Mouse (Mus musculus) CH12.LX (cell line): ENCODE data around the gene D11Wsu47e. TPM values are rescaled to one million over a fixed set of nuclear protein-coding genes. Genes with fewer than 3 reads are reported as not detected.

Source experiments
- DNase-seq: peaks from one replicate; pipeline ENCODE4 v3.0.0-alpha.2; 2013; ENCODE audit errors: extremely low read depth
- H3K27ac ChIP-seq: 2 replicates; pipeline ENCODE4 v1.5.1; 2012; ENCODE audit warnings: low read depth, mild to moderate bottlenecking, control low read depth, moderate library complexity; ENCODE audit not compliant: insufficient read depth
- H3K27me3 ChIP-seq: replicated peaks from 2 replicates; pipeline ENCODE3; 2012; ENCODE audit warnings: inconsistent platforms
- H3K36me3 ChIP-seq, 2 experiments: replicated peaks in 1 of 2; 2 replicates each; pipeline versions ENCODE3 to v1.6.1; 2012; ENCODE audit warnings: inconsistent platforms in 1 of 2, low read length in 1 of 2, mild to moderate bottlenecking in 1 of 2, mixed read lengths in 1 of 2, moderate library complexity in 1 of 2; ENCODE audit not compliant: control insufficient read depth in 1 of 2, insufficient read depth in 1 of 2
- H3K4me1 ChIP-seq, 2 experiments: 2 replicates each; pipeline ENCODE4 v1.6.1; 2012; ENCODE audit warnings: inconsistent platforms in 1 of 2, moderate library complexity in 1 of 2; ENCODE audit not compliant: insufficient read depth in 2 of 2, control insufficient read depth in 1 of 2
- H3K4me2 ChIP-seq: 2 replicates; pipeline ENCODE4 v1.6.1; 2012; ENCODE audit warnings: low read depth, mild to moderate bottlenecking, control low read depth; ENCODE audit not compliant: poor library complexity, insufficient read depth, severe bottlenecking
- H3K4me3 ChIP-seq, 3 experiments: fragments of 150-350 bp in 1 of 3; sonication (generic) in 1 of 3; replicated peaks in 1 of 3; 2 replicates each; pipeline versions ENCODE3 to v1.5.1; 2011 to 2012; ENCODE audit warnings: low read depth in 2 of 3, low read length in 2 of 3, mild to moderate bottlenecking in 2 of 3, moderate library complexity in 2 of 3, control low read depth in 1 of 3, improper control_type of control experiment in 1 of 3, inconsistent platforms in 1 of 3, mixed read lengths in 1 of 3; ENCODE audit not compliant: poor library complexity in 1 of 3
- H3K79me2 ChIP-seq: replicated peaks from 2 replicates; pipeline ENCODE4 v1.6.1; 2012; ENCODE audit warnings: mild to moderate bottlenecking, moderate library complexity; ENCODE audit not compliant: control insufficient read depth, poor library complexity, insufficient read depth, severe bottlenecking; ENCODE audit errors: extremely low read depth
- H3K9ac ChIP-seq: 2 replicates; pipeline ENCODE4 v1.6.1; 2012; ENCODE audit warnings: low read depth, mild to moderate bottlenecking, control low read depth, moderate library complexity; ENCODE audit not compliant: insufficient read depth
- H3K9me3 ChIP-seq: replicated peaks from 2 replicates; pipeline ENCODE3; 2012; ENCODE audit warnings: low read length, inconsistent platforms, mixed read lengths
- BHLHE40 ChIP-seq: IDR thresholded peaks from 2 replicates; pipeline ENCODE4 v1.6.1; 2011; ENCODE audit warnings: mild to moderate bottlenecking, low read depth, low read length, improper control_type of control experiment
- CHD2 ChIP-seq: IDR thresholded peaks from 2 replicates; pipeline ENCODE4 v1.6.1; 2011; ENCODE audit warnings: low read length, improper control_type of control experiment
- EP300 ChIP-seq: IDR thresholded peaks from 2 replicates; pipeline ENCODE4 v1.6.1; 2011; ENCODE audit warnings: low read length, improper control_type of control experiment
- ETS1 ChIP-seq: conservative IDR thresholded peaks from 2 replicates; pipeline ENCODE4 v1.6.1; 2012; ENCODE audit warnings: low read depth, mild to moderate bottlenecking, inconsistent platforms, low read length, improper control_type of control experiment, moderate library complexity
- GABPA ChIP-seq: IDR thresholded peaks from 2 replicates; pipeline ENCODE4 v1.6.1; 2012; ENCODE audit warnings: low read depth, low read length, improper control_type of control experiment, inconsistent platforms; ENCODE audit not compliant: insufficient replicate concordance
- IRF4 ChIP-seq: IDR thresholded peaks from 2 replicates; pipeline ENCODE4 v1.6.1; 2014; ENCODE audit warnings: low read depth, mild to moderate bottlenecking, inconsistent platforms, low read length, improper control_type of control experiment
- JUN ChIP-seq: IDR thresholded peaks from 2 replicates; pipeline ENCODE4 v1.6.1; 2011; ENCODE audit warnings: low read depth, mild to moderate bottlenecking, low read length, improper control_type of control experiment, moderate library complexity; ENCODE audit not compliant: insufficient read depth
- JUND ChIP-seq: conservative IDR thresholded peaks from 2 replicates; pipeline ENCODE4 v1.6.1; 2011; ENCODE audit warnings: low read depth, low read length, improper control_type of control experiment
- KAT2A ChIP-seq: IDR thresholded peaks from 2 replicates; pipeline ENCODE4 v1.6.1; 2012; ENCODE audit warnings: low read length, improper control_type of control experiment, inconsistent platforms; ENCODE audit not compliant: insufficient replicate concordance
- MAFK ChIP-seq: IDR thresholded peaks from 2 replicates; pipeline ENCODE4 v1.6.1; 2011; ENCODE audit warnings: low read length, improper control_type of control experiment; ENCODE audit not compliant: insufficient replicate concordance
- MAX ChIP-seq: IDR thresholded peaks from 2 replicates; pipeline ENCODE4 v1.6.1; 2011; ENCODE audit warnings: low read length, improper control_type of control experiment
- MXI1 ChIP-seq: IDR thresholded peaks from 2 replicates; pipeline ENCODE4 v1.6.1; 2011; ENCODE audit warnings: mild to moderate bottlenecking, low read depth, low read length, improper control_type of control experiment
- NELFE ChIP-seq: IDR thresholded peaks from 2 replicates; pipeline ENCODE4 v1.6.1; 2011; ENCODE audit warnings: low read depth, low read length, improper control_type of control experiment
- NRF1 ChIP-seq: IDR thresholded peaks from 2 replicates; pipeline ENCODE4 v1.6.1; 2014; ENCODE audit warnings: low read depth, mild to moderate bottlenecking, inconsistent platforms, low read length, improper control_type of control experiment, moderate library complexity
- PAX5 ChIP-seq: IDR thresholded peaks from 2 replicates; pipeline ENCODE4 v1.6.1; 2012; ENCODE audit warnings: low read length, inconsistent platforms, mixed read lengths
- POLR2A ChIP-seq: IDR thresholded peaks from 2 replicates; pipeline ENCODE4 v1.6.1; 2011; ENCODE audit warnings: low read depth, mild to moderate bottlenecking, improper control_type of control experiment, low read length
- POLR2AphosphoS2 ChIP-seq: IDR thresholded peaks from 2 replicates; pipeline ENCODE4 v1.6.1; 2011; ENCODE audit warnings: low read depth, low read length, improper control_type of control experiment
- RCOR1 ChIP-seq: conservative IDR thresholded peaks from 2 replicates; pipeline ENCODE4 v1.6.1; 2012; ENCODE audit warnings: low read depth, mild to moderate bottlenecking, inconsistent platforms, low read length, improper control_type of control experiment
- SIN3A ChIP-seq: IDR thresholded peaks from 2 replicates; pipeline ENCODE4 v1.6.1; 2012; ENCODE audit warnings: low read length, improper control_type of control experiment, inconsistent platforms
- TBP ChIP-seq: conservative IDR thresholded peaks from 2 replicates; pipeline ENCODE4 v1.6.1; 2011; ENCODE audit warnings: low read depth, low read length, improper control_type of control experiment
- USF2 ChIP-seq: conservative IDR thresholded peaks from 2 replicates; pipeline ENCODE4 v1.6.1; 2011; ENCODE audit warnings: low read depth, low read length, improper control_type of control experiment
- ZC3H11A ChIP-seq: IDR thresholded peaks from 2 replicates; pipeline ENCODE4 v1.6.1; 2012; ENCODE audit warnings: low read depth, mild to moderate bottlenecking, inconsistent platforms, low read length, improper control_type of control experiment
- ZMIZ1 ChIP-seq: IDR thresholded peaks from 2 replicates; pipeline ENCODE4 v1.6.1; 2012; ENCODE audit warnings: low read depth, mild to moderate bottlenecking, inconsistent platforms, low read length, improper control_type of control experiment
- ZNF384 ChIP-seq: IDR thresholded peaks from 2 replicates; pipeline ENCODE4 v1.6.1; 2012; ENCODE audit warnings: low read depth, low read length, improper control_type of control experiment, inconsistent platforms
- dilution Hi-C: fragments of 300-500 bp; cut with MboI; formaldehyde crosslinking; loops from 2 replicates; pipeline ENCODE4 v1.14.3; 2020; ENCODE audit warnings: low sequenced_read_pairs; ENCODE audit not compliant: extremely low pct_unique_long_range_greater_than_20kb, extremely low pct_ligation_motif_present
- in situ Hi-C: fragments of 300-500 bp; cut with MboI; formaldehyde crosslinking; loops from 3 replicates; pipeline ENCODE4 v1.14.3; 2019; ENCODE audit warnings: low sequenced_read_pairs, low pct_ligation_motif_present, low pct_unique_long_range_greater_than_20kb, mixed read lengths
- polyA plus RNA-seq: library from polyadenylated mRNA; unstranded; fragments of >175 nt; gene quantifications from 2 replicates; pipeline ENCODE4 v1.2.1, GENCODE M21; 2012; ENCODE audit warnings: low read depth; ENCODE audit not compliant: insufficient read length
- total RNA-seq, 2 experiments: library from RNA; depleted of rRNA; stranded (reverse); fragments of 300-350 nt in 1 of 2; fragments of >200 nt in 1 of 2; gene quantifications; 2 replicates each; pipeline ENCODE4 v1.2.3; 2012 to 2014

The D11Wsu47e gene
- total and polyA plus RNA-seq, 3 experiments, result 25.1 to 29.6 (median 26.2) TPM

DNA sequence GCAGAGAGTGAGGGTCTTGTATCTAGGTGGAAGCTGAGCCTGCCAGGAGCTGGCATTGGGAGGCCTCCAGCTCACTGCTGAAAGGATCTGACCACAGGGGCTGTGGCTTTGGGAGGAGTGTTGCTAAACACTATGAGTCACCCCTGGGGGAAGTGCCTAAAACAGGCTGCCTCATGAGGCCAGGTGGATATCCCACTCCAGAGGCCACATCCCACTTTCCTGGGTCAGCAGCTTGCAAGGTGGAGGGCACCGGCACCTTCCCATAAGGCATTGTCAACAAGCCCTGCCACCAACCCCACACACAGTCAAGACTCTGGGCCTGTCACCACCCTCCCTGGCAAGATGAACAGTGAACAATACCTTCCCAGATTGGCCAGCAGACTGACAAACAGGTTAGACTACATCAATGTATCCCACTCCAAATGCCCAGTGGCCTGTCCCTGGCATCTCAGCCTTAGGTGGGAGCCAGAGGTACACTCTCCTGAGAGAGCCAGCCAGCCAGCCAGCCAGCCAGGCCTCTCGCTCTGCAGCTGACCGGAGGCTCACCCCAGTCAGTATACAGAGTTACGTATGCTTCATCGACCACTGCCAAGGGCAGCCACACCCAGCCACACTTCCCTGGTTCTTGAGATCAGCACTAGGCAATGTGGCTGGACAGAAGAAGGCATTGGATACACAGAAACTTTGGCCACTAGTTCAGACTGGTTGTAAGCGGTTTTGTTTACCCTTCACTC lies 49.6 kb downstream of the D11Wsu47e start:
- no peak overlapping the region for H3K4me3 ChIP-seq
- no peaks in the 10 kb centered on the region for H3K79me2 ChIP-seq
- TF ChIP-seq PAX5 (no peak), JUN (no peak), MXI1 (no peak), RCOR1 (no peak), BHLHE40 (no peak), MAFK (no peak), POLR2AphosphoS2 (no peak), ZC3H11A (no peak), ZMIZ1 (no peak), NELFE (no peak), SIN3A (no peak), ZNF384 (no peak), CHD2 (no peak), MAX (no peak), IRF4 (no peak), KAT2A (no peak), ETS1 (no peak), TBP (no peak), GABPA (no peak)
- TF ChIP-seq, all 38 proteins: peak for 0
- H3K27ac ChIP-seq, result no peak overlapping the region
- no peak overlapping the region for H3K4me2 ChIP-seq
- dilution Hi-C loops, result no loop called here
- H3K4me1 ChIP-seq, result peaks cover 3 to 44% of the 10 kb centered on the region in 2 experiments; a peak in 3 of 4 replicates
- DNase-seq, result no peak
- H3K9me3 ChIP-seq, result peaks cover 11% of the 10 kb centered on the region
- no peaks in the 10 kb centered on the region for H3K27me3 ChIP-seq
- H3K36me3 ChIP-seq, result peaks cover under 1 to 22% of the 10 kb centered on the region in 2 experiments
- in situ Hi-C loops, result no loop called here
- no peak overlapping the region for H3K9ac ChIP-seq

DNA sequence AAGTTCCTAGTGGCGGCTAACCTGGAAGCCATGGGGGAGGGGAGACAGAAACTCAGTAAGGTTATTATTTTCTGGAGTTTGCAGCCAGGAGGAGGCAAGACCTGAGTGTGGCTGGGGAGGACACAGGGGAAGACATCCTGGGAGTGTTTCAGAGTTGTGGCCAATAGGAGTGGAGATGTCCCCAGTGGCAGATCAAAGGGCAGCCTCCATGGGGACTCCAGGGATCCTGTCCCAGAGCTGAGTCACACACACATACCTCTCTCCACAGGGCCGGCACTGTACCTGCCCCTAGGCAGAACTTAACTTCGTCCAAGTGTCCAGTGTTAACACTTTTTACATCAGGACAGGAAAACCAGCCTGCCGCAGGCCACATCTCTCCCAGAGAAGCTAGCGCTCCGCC lies 50.9 kb downstream of the D11Wsu47e start:
- peaks cover 3 to 34% of the 10 kb centered on the region in 2 experiments; a peak in 3 of 4 replicates for H3K4me1 ChIP-seq
- DNase-seq, result no peak
- H3K9me3 ChIP-seq, result peaks cover 11% of the 10 kb centered on the region
- in situ Hi-C loops (no loop called here), dilution Hi-C loops (no loop called here)
- no peak overlapping the region for H3K27ac ChIP-seq
- H3K27me3 ChIP-seq, result no peaks in the 10 kb centered on the region
- no peaks in the 10 kb centered on the region for H3K79me2 ChIP-seq
- no peak overlapping the region for H3K4me3 ChIP-seq
- no peak overlapping the region for H3K4me2 ChIP-seq
- no peak overlapping the region for H3K9ac ChIP-seq
- no peak for TF ChIP-seq JUN
- TF ChIP-seq MAX, result no peak
- TF ChIP-seq BHLHE40, result no peak
- TF ChIP-seq POLR2A, result no peak
- TF ChIP-seq USF2, result no peak
- TF ChIP-seq JUND, result no peak
- no peak for TF ChIP-seq EP300
- TF ChIP-seq NRF1, result no peak
- TF ChIP-seq GABPA, result no peak
- TF ChIP-seq TBP, result no peak
- H3K36me3 ChIP-seq, result peaks cover 0 to 16% of the 10 kb centered on the region in 2 experiments
